Mouse (Mus musculus): ENCODE measurements around the gene Gprc5b.

GRCm38 (mm10) chr7:118999857-119000256 is 4.8 kb upstream of the Gprc5b start:
- TF ChIP-seq CTCF (IDR thresholded peaks at IDR 0.05; ENCODE audit: control insufficient read depth, insufficient read depth, insufficient replicate concordance, low read depth, low read length) (no peak), POLR2A (IDR thresholded peaks at IDR 0.05; ENCODE audit: control insufficient read depth, low read depth, low read length) (no peak)
